Mouse (Mus musculus) gastrocnemius, adult 18-20 months (tissue): ENCODE measurements around the gene Prkg1. TPM values are rescaled to one million over a fixed set of nuclear protein-coding genes. Genes with fewer than 3 reads are reported as not detected.

Source experiments
- DNase-seq: peaks from one replicate; pipeline ENCODE4 v3.0.0; 2021; ENCODE audit warnings: low spot score
- total RNA-seq, 2 experiments: library from RNA; stranded (reverse); gene quantifications; 2 replicates each; pipeline ENCODE4 v1.2.3; 2021

Gene Prkg1
- total RNA-seq, 2 experiments from 2014 or later, result 24.4 to 39.7 TPM

- DNase-seq, result no peak
Observed at GRCm38 (mm10) chr19:31073959-31074716, 690.7 kb downstream of the Prkg1 start.

- DNase-seq, result no peak
Observed at GRCm38 (mm10) chr19:31065206-31065781, 699.5 kb downstream of the Prkg1 start.

- no peak for DNase-seq
Observed at GRCm38 (mm10) chr19:31064740-31065139, 700.1 kb downstream of the Prkg1 start.

GRCm38 (mm10) chr19:31046601-31047000 lies 718.2 kb downstream of the Prkg1 start:
- DNase-seq, result no peak

GRCm38 (mm10) chr19:31040948-31041847 lies 723.6 kb downstream of the Prkg1 start:
- DNase-seq, result no peak

GRCm38 (mm10) chr19:31038951-31039350 lies 725.9 kb downstream of the Prkg1 start:
- DNase-seq, result no peak

- DNase-seq, result no peak
Observed at GRCm38 (mm10) chr19:31031596-31031995, 733.2 kb downstream of the Prkg1 start.

- DNase-seq, result no peak
Observed at GRCm38 (mm10) chr19:31026797-31027196, 738.0 kb downstream of the Prkg1 start.

- DNase-seq, result no peak
Observed at GRCm38 (mm10) chr19:31011528-31012133, 753.2 kb downstream of the Prkg1 start.

- DNase-seq, result no peak
Observed at GRCm38 (mm10) chr19:30998572-30998971, 766.3 kb downstream of the Prkg1 start.

GRCm38 (mm10) chr19:30990390-30990789 lies 774.4 kb downstream of the Prkg1 start:
- no peak for DNase-seq

GRCm38 (mm10) chr19:30982436-30982835 lies 782.4 kb downstream of the Prkg1 start:
- DNase-seq, result no peak

- DNase-seq, result no peak
Observed at GRCm38 (mm10) chr19:30978096-30978495, 786.7 kb downstream of the Prkg1 start.

- DNase-seq, result no peak
Observed at GRCm38 (mm10) chr19:30950610-30951009, 814.2 kb downstream of the Prkg1 start.

- DNase-seq, result no peak
Observed at GRCm38 (mm10) chr19:30948202-30948601, 816.6 kb downstream of the Prkg1 start.

GRCm38 (mm10) chr19:30942369-30942992 lies 822.4 kb downstream of the Prkg1 start:
- DNase-seq, result no peak

- no peak for DNase-seq
Observed at GRCm38 (mm10) chr19:30938058-30938457, 826.8 kb downstream of the Prkg1 start.

- DNase-seq, result no peak
Observed at GRCm38 (mm10) chr19:30931469-30932192, 833.2 kb downstream of the Prkg1 start.

- DNase-seq, result no peak
Observed at GRCm38 (mm10) chr19:30924032-30924431, 840.8 kb downstream of the Prkg1 start.

GRCm38 (mm10) chr19:30902290-30902689 lies 862.5 kb downstream of the Prkg1 start:
- DNase-seq, result no peak

GRCm38 (mm10) chr19:30901025-30901424 lies 863.8 kb downstream of the Prkg1 start:
- DNase-seq, result no peak
